8 mouse cellular contexts compared by ENCODE assay signal in the genomic region with DNA sequence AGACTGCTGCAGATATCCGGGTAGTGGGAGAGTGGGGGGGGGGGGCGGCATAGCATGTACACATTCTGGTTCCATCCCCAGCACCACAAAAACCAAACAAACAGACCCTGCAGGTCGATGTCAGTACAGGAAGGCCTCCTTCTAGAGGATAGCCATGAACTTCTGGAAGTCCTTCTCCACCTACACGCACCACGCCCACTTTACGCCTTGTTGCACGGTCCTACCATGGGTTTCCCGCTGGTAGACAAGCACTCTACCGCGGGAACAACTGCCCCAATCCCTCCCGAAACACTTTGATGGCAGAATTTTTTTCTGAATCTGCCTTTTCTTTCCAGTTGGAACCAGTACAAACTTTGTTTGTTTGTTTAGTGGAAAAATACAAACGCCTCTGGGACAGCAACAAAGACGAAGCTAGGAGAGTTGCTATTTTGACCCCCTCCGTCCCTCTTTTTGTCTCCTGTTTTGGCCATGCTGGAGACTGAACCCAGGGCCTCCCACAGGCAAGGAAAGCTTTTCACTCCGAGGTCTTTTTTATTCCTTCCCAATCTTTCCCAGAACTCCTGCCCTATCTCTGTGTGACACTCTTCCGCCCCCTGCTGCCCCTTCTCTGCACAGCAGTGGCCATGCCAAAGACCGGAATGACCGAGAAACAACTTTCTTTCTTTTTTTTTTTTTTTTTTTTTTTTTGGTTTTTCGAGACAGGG. TPM values are rescaled to one million over a fixed set of nuclear protein-coding genes. Genes with fewer than 3 reads are reported as not detected.
DNase-seq lines count a peak whose midpoint lies in the region; ATAC-seq and TF ChIP-seq lines count a peak whose summit lies in the region.

No protein-coding gene starts in this region.

- no peaks in the 10 kb centered on the region for H3K9me3 ChIP-seq in hindbrain, embryonic 14.5 days (ENCODE audit: control insufficient read depth, low read length)

- no peak for TF ChIP-seq POLR2A in small intestine, adult 2 months (IDR thresholded peaks at IDR 0.05; ENCODE audit: low read depth, low read length)

- no peak overlapping the region for H3K4me3 ChIP-seq in hindbrain, embryonic 14.5 days (replicated peaks; ENCODE audit: low read length)
- peak overlapping the region; percentile 22 for H3K4me3 ChIP-seq in small intestine, adult 2 months (ENCODE audit: low read depth, low read length)

- H3K27ac ChIP-seq in hindbrain, embryonic 14.5 days, result no peak overlapping the region
- no peak overlapping the region for H3K27ac ChIP-seq in small intestine, adult 2 months (ENCODE audit: insufficient read depth, low read depth, low read length)

- peak; percentile 95 for DNase-seq in NIH3T3 (ENCODE audit: low read depth)
- DNase-seq in cerebellum, adult 9-11 months, result peak; percentile 83
- DNase-seq in frontal cortex, postnatal 14 days (ENCODE audit: low spot score in 2 of 2), result peak; percentile 65 to 74
- peak; percentile 77 for DNase-seq in hindbrain, embryonic 14.5 days (ENCODE audit: low spot score)
- DNase-seq in layer of hippocampus, postnatal 36 days, result peak; percentile 73 to 78
- DNase-seq in lung, postnatal 36 days, result peak; percentile 95
- no peak for DNase-seq in c-Kit-positive CD71-positive TER-119-positive erythroid progenitor cells, embryonic 14.5 days (ENCODE audit: low spot score)

- 4% methylated on average over 18 of the region's 19 CpGs for WGBS in hindbrain, embryonic 14.5 days
- WGBS in small intestine, adult 2 months, result 6% methylated on average over 19 of the region's 19 CpGs

- TF ChIP-seq CTCF in small intestine, adult 2 months (IDR thresholded peaks at IDR 0.05; ENCODE audit: extremely low read depth, insufficient read length, insufficient replicate concordance, low read depth, low read length), result peak; percentile 84

- no peak for ATAC-seq in hindbrain, embryonic 14.5 days (ENCODE audit: low FRiP score)

- H3K4me1 ChIP-seq in hindbrain, embryonic 14.5 days (replicated peaks; ENCODE audit: control insufficient read depth, insufficient read depth, low read length), result no peaks in the 10 kb centered on the region
- no peaks in the 10 kb centered on the region for H3K4me1 ChIP-seq in small intestine, adult 2 months (ENCODE audit: control insufficient read depth, insufficient read depth, insufficient read length, low read length)

- H3K27me3 ChIP-seq in hindbrain, embryonic 14.5 days (ENCODE audit: control insufficient read depth, insufficient read depth, low read length), result no peaks in the 10 kb centered on the region
- H3K27me3 ChIP-seq in small intestine, adult 2 months (ENCODE audit: control insufficient read depth, insufficient read depth, low read length), result no peaks in the 10 kb centered on the region

- no peak overlapping the region for H3K4me2 ChIP-seq in hindbrain, embryonic 14.5 days (replicated peaks)

- H3K36me3 ChIP-seq in hindbrain, embryonic 14.5 days (replicated peaks; ENCODE audit: control insufficient read depth, insufficient read depth), result no peaks in the 10 kb centered on the region
- H3K36me3 ChIP-seq in small intestine, adult 2 months (ENCODE audit: control insufficient read depth, insufficient read depth, low read length), result no peaks in the 10 kb centered on the region

- no peak overlapping the region for H3K9ac ChIP-seq in hindbrain, embryonic 14.5 days

RNA-seq across cellular contexts. Expression of gene Shbg, which starts 4.0 kb away (rescaled TPM):
- not detected in 2 replicates for polyA plus RNA-seq in hindbrain, embryonic 14.5 days (2014; fragmentation: Nextera tagmentation; extraction: Ambion mirVana)
- not detected for total RNA-seq in layer of hippocampus, postnatal 36 days (2021)
- polyA plus RNA-seq in small intestine, adult 2 months (2012; rRNA removed), result not detected in 2 replicates

RNA-seq across cellular contexts. Expression of gene Atp1b2, which starts 8.0 kb away (rescaled TPM):
- 72.1 and 94.2 TPM in 2 replicates for polyA plus RNA-seq in hindbrain, embryonic 14.5 days (2014; fragmentation: Nextera tagmentation; extraction: Ambion mirVana)
- total RNA-seq in layer of hippocampus, postnatal 36 days (2021), result 100 to 1,000 TPM; 400 to 418 TPM
- 2.5 and 4.5 TPM in 2 replicates for polyA plus RNA-seq in small intestine, adult 2 months (2012; rRNA removed)

RNA-seq across cellular contexts. Expression of gene Sat2, which starts 8.1 kb away (rescaled TPM):
- polyA plus RNA-seq in hindbrain, embryonic 14.5 days (2014; fragmentation: Nextera tagmentation; extraction: Ambion mirVana), result 16.9 and 24.5 TPM in 2 replicates
- 10 to 100 TPM; 11.7 to 13.7 TPM for total RNA-seq in layer of hippocampus, postnatal 36 days (2021)
- polyA plus RNA-seq in small intestine, adult 2 months (2012; rRNA removed), result 0.44 and 0.49 TPM in 2 replicates

RNA-seq across cellular contexts. Expression of gene Fxr2, which starts 19.1 kb away (rescaled TPM):
- polyA plus RNA-seq in hindbrain, embryonic 14.5 days (2014; fragmentation: Nextera tagmentation; extraction: Ambion mirVana), result 27.9 and 35.1 TPM in 2 replicates
- 100 to 1,000 TPM; 147 to 153 TPM for total RNA-seq in layer of hippocampus, postnatal 36 days (2021)
- 13.4 and 29.2 TPM in 2 replicates for polyA plus RNA-seq in small intestine, adult 2 months (2012; rRNA removed)

RNA-seq across cellular contexts. Expression of gene Trp53, which starts 33.5 kb away (rescaled TPM):
- polyA plus RNA-seq in hindbrain, embryonic 14.5 days (2014; fragmentation: Nextera tagmentation; extraction: Ambion mirVana), result 55.7 TPM in 2 replicates
- 10 to 100 TPM; 25.4 to 27.4 TPM for total RNA-seq in layer of hippocampus, postnatal 36 days (2021)
- 28.2 and 57.1 TPM in 2 replicates for polyA plus RNA-seq in small intestine, adult 2 months (2012; rRNA removed)

Comparison
In these comparisons a context has a peak if more than half of its experiments do, and no peak if none do; other contexts are left out.
1. RNA of gene Atp1b2, which starts 8.0 kb away (polyA plus RNA-seq): 72.1 to 94.2 TPM in hindbrain, embryonic 14.5 days; 2.5 to 4.5 TPM in small intestine, adult 2 months; every median in the first group is over 10 times any median in the second.
2. RNA of gene Sat2, which starts 8.1 kb away (polyA plus RNA-seq): 16.9 to 24.5 TPM in hindbrain, embryonic 14.5 days; 0.44 to 0.49 TPM in small intestine, adult 2 months; every median in the first group is over 10 times any median in the second.